ENCODE assay signal across 7 mouse cellular contexts in genomic region chr17:46297364-46298219, GRCm38 (mm10). TPM values are rescaled to one million over a fixed set of nuclear protein-coding genes. Genes with fewer than 3 reads are reported as not detected.
DNase-seq lines count a peak whose midpoint lies in the region; ATAC-seq and TF ChIP-seq lines count a peak whose summit lies in the region.

TSS of gene Dlk2 (plus strand) at chr17:46297421.

- peak within 1 kb of the TSS; percentile 48 for H3K9ac ChIP-seq in lung, embryonic 15.5 days

- peak; percentile 24 for ATAC-seq in lung, embryonic 15.5 days (ENCODE audit: borderline replicate concordance, extremely low read depth, low FRiP score, low TSS enrichment)
- 0 out of 2 replicates have a peak, but pooled peaks have one; percentile 12 for ATAC-seq in granulocyte monocyte progenitor cell, adult 5-6 weeks (replicated peaks; ENCODE audit: poor library complexity, severe bottlenecking)

- H3K27me3 ChIP-seq in lung, embryonic 15.5 days, result peaks cover 56% of the 10 kb centered on the region

- no peak for DNase-seq in lung, postnatal 25 days (ENCODE audit: low spot score)
- peak in 1 of 2 experiments; percentile 65 for DNase-seq in left cerebral cortex, adult 8-10 months (ENCODE audit: low spot score in 2 of 2)
- peak; percentile 59 for DNase-seq in neural tube, embryonic 10.5 days (ENCODE audit: extremely low spot score, low spot score)
- DNase-seq in T-cell, adult 2 months (ENCODE audit: low spot score), result no peak

- H3K4me3 ChIP-seq in lung, embryonic 15.5 days, result peak within 1 kb of the TSS; percentile 49
- peak within 1 kb of the TSS; percentile 59 for H3K4me3 ChIP-seq in cortical plate, adult 2 months (ENCODE audit: insufficient read depth, low read length)

- TF ChIP-seq POLR2A in cortical plate, adult 2 months (IDR thresholded peaks at IDR 0.05; ENCODE audit: extremely low read depth, insufficient read depth, low read length), result peak; percentile 85

- no peaks in the 10 kb centered on the region for H3K9me3 ChIP-seq in lung, embryonic 15.5 days

- H3K36me3 ChIP-seq in lung, embryonic 15.5 days, result no peaks in the 10 kb centered on the region

- no peak for TF ChIP-seq CTCF in cortical plate, adult 2 months (IDR thresholded peaks at IDR 0.05; ENCODE audit: extremely low read depth, insufficient read depth, low read length)

- H3K27ac ChIP-seq in lung, embryonic 15.5 days, result no peak within 1 kb of the TSS
- peak within 1 kb of the TSS; percentile 48 for H3K27ac ChIP-seq in cortical plate, adult 2 months (ENCODE audit: insufficient read depth, low read length)

- H3K4me2 ChIP-seq in lung, embryonic 15.5 days, result peak within 1 kb of the TSS; percentile 99

- under 1% methylated on average over 76 of the region's 86 CpGs for WGBS in lung, embryonic 15.5 days

- H3K4me1 ChIP-seq in lung, embryonic 15.5 days, result peaks cover 14% of the 10 kb centered on the region
- H3K4me1 ChIP-seq in cortical plate, adult 2 months (ENCODE audit: control insufficient read depth, insufficient read depth, low read length), result 0 out of 2 replicates have a peak, but pooled peaks cover 2% of the 10 kb centered on the region

RNA-seq across cellular contexts. Expression of gene Dlk2, which starts in this region (rescaled TPM):
- 0.93 and 1.7 TPM in 2 replicates for polyA plus RNA-seq in lung, embryonic 15.5 days (2015; fragmentation: Nextera tagmentation; extraction: Ambion mirVana)
- polyA plus RNA-seq in cortical plate, adult 2 months (2012; rRNA removed), result 127 and 136 TPM in 2 replicates
- total RNA-seq in granulocyte monocyte progenitor cell, adult 5-6 weeks (2014; fragmentation: Nextera tagmentation), result 1.3 TPM in 1 of 2 replicates, not detected in the other
- total RNA-seq in granulocyte monocyte progenitor cell, adult 5-6 weeks (2017), result not detected in 2 replicates
- 10 to 100 TPM; 43.9 to 52.8 (median 50.2) TPM for total RNA-seq in left cerebral cortex, adult 8-10 months (2022)

Comparison
In these comparisons a context has a peak if more than half of its experiments do, and no peak if none do; other contexts are left out.
1. RNA of gene Dlk2 (total RNA-seq): 43.9 to 52.8 TPM in left cerebral cortex, adult 8-10 months; 1.3 TPM in granulocyte monocyte progenitor cell, adult 5-6 weeks; every median in the first group is over 10 times any median in the second.
2. RNA of gene Dlk2 (polyA plus RNA-seq): 127 to 136 TPM in cortical plate, adult 2 months; 0.93 to 1.7 TPM in lung, embryonic 15.5 days; every median in the first group is over 10 times any median in the second.